Mouse (Mus musculus): ENCODE measurements at regions not wholly inside any gene's neighbourhood (a gene's known extent, or its start where the extent isn't known, plus 50 kb on each side); places are given as distances from the start of the nearest gene placed in this dataset.

- H3K4me3 ChIP-seq (replicated peaks): no peak overlapping the region
- no peaks in the 10 kb centered on the region for H3K9me3 ChIP-seq (replicated peaks)
- H3K27me3 ChIP-seq: no peaks in the 10 kb centered on the region
- no peak overlapping the region for H3K9ac ChIP-seq
- no peak for DNase-seq
- no peaks in the 10 kb centered on the region for H3K36me3 ChIP-seq
- no peaks in the 10 kb centered on the region for H3K4me1 ChIP-seq (replicated peaks)
- 46% methylated on average over 3 of the region's 3 CpGs for WGBS (ENCODE audit: insufficient replicate concordance)
- H3K27ac ChIP-seq: no peak overlapping the region
- ATAC-seq (ENCODE audit: low read depth): no peak
- no peak overlapping the region for H3K4me2 ChIP-seq
These were observed 50.2 kb upstream of the Nxt1 start for GRCm38 (mm10) chr2:148622216-148622615.

GRCm38 (mm10) chr2:148611911-148612310 lies 60.5 kb upstream of the Nxt1 start:
- Histone ChIP-seq H3K4me3 (replicated peaks) (no peak overlapping the region), H3K9ac (no peak overlapping the region), H3K27me3 (no peaks in the 10 kb centered on the region), H3K36me3 (no peaks in the 10 kb centered on the region), H3K27ac (no peak overlapping the region), H3K9me3 (replicated peaks) (no peaks in the 10 kb centered on the region), H3K4me1 (replicated peaks) (no peaks in the 10 kb centered on the region), H3K4me2 (no peak overlapping the region)
- ATAC-seq (ENCODE audit: low read depth): no peak
- WGBS (ENCODE audit: insufficient replicate concordance): 49% methylated on average over 1 of the region's 1 CpGs
- DNase-seq: no peak

- no peaks in the 10 kb centered on the region for H3K9me3 ChIP-seq (replicated peaks)
- no peak for DNase-seq
- no peak for ATAC-seq (ENCODE audit: low read depth)
- H3K36me3 ChIP-seq: no peaks in the 10 kb centered on the region
- H3K4me1 ChIP-seq (replicated peaks): no peaks in the 10 kb centered on the region
- no peak overlapping the region for H3K27ac ChIP-seq
- H3K9ac ChIP-seq: no peak overlapping the region
- WGBS (ENCODE audit: insufficient replicate concordance): 31% methylated on average over 2 of the region's 2 CpGs
- H3K4me2 ChIP-seq: no peak overlapping the region
- no peak overlapping the region for H3K4me3 ChIP-seq (replicated peaks)
- H3K27me3 ChIP-seq: no peaks in the 10 kb centered on the region
These were observed 66.9 kb upstream of the Nxt1 start for GRCm38 (mm10) chr2:148605425-148605930.

- no peak overlapping the region for H3K4me2 ChIP-seq
- H3K27ac ChIP-seq: no peak overlapping the region
- H3K9me3 ChIP-seq (replicated peaks): no peaks in the 10 kb centered on the region
- ATAC-seq (ENCODE audit: low read depth): no peak
- no peaks in the 10 kb centered on the region for H3K36me3 ChIP-seq
- H3K4me3 ChIP-seq (replicated peaks): no peak overlapping the region
- no peaks in the 10 kb centered on the region for H3K27me3 ChIP-seq
- no peak overlapping the region for H3K9ac ChIP-seq
- DNase-seq: no peak
- 56% methylated on average over 2 of the region's 2 CpGs for WGBS (ENCODE audit: insufficient replicate concordance)
- no peaks in the 10 kb centered on the region for H3K4me1 ChIP-seq (replicated peaks)
These were observed 68.5 kb upstream of the Nxt1 start for GRCm38 (mm10) chr2:148603951-148604350.

- no peak overlapping the region for H3K4me3 ChIP-seq (replicated peaks)
- H3K27me3 ChIP-seq: no peaks in the 10 kb centered on the region
- no peaks in the 10 kb centered on the region for H3K4me1 ChIP-seq (replicated peaks)
- ATAC-seq (ENCODE audit: low read depth) (no peak), DNase-seq (no peak)
- 41% methylated on average over 2 of the region's 2 CpGs for WGBS (ENCODE audit: insufficient replicate concordance)
- H3K9me3 ChIP-seq (replicated peaks): no peaks in the 10 kb centered on the region
- H3K4me2 ChIP-seq: no peak overlapping the region
- H3K36me3 ChIP-seq: no peaks in the 10 kb centered on the region
- no peak overlapping the region for H3K27ac ChIP-seq
- H3K9ac ChIP-seq: no peak overlapping the region
These were observed 69.1 kb upstream of the Nxt1 start for GRCm38 (mm10) chr2:148603315-148603714.

GRCm38 (mm10) chr2:148599498-148599897 lies 72.9 kb upstream of the Nxt1 start:
- Histone ChIP-seq H3K4me3 (replicated peaks) (no peak overlapping the region), H3K9me3 (replicated peaks) (no peaks in the 10 kb centered on the region), H3K4me2 (no peak overlapping the region), H3K4me1 (replicated peaks) (no peaks in the 10 kb centered on the region), H3K9ac (no peak overlapping the region), H3K27me3 (no peaks in the 10 kb centered on the region), H3K27ac (no peak overlapping the region), H3K36me3 (no peaks in the 10 kb centered on the region)
- ATAC-seq (ENCODE audit: low read depth): no peak
- DNase-seq: no peak

GRCm38 (mm10) chr2:148596966-148597365 lies 75.4 kb upstream of the Nxt1 start:
- 49% methylated on average over 2 of the region's 2 CpGs for WGBS (ENCODE audit: insufficient replicate concordance)
- H3K9ac ChIP-seq: no peak overlapping the region
- H3K4me1 ChIP-seq (replicated peaks): no peaks in the 10 kb centered on the region
- DNase-seq: no peak
- no peak overlapping the region for H3K27ac ChIP-seq
- H3K27me3 ChIP-seq: no peaks in the 10 kb centered on the region
- ATAC-seq (ENCODE audit: low read depth): no peak
- H3K4me2 ChIP-seq: no peak overlapping the region
- H3K9me3 ChIP-seq (replicated peaks): no peaks in the 10 kb centered on the region
- H3K4me3 ChIP-seq (replicated peaks): no peak overlapping the region
- H3K36me3 ChIP-seq: no peaks in the 10 kb centered on the region

GRCm38 (mm10) chr2:148585721-148586335 lies 86.6 kb upstream of the Nxt1 start:
- 19% methylated on average over 1 of the region's 1 CpGs for WGBS (ENCODE audit: insufficient replicate concordance)
- no peaks in the 10 kb centered on the region for H3K36me3 ChIP-seq
- no peak overlapping the region for H3K9ac ChIP-seq
- H3K4me2 ChIP-seq: no peak overlapping the region
- H3K4me3 ChIP-seq (replicated peaks): no peak overlapping the region
- no peak overlapping the region for H3K27ac ChIP-seq
- no peak for DNase-seq
- H3K9me3 ChIP-seq (replicated peaks): no peaks in the 10 kb centered on the region
- no peaks in the 10 kb centered on the region for H3K4me1 ChIP-seq (replicated peaks)
- H3K27me3 ChIP-seq: no peaks in the 10 kb centered on the region
- no peak for ATAC-seq (ENCODE audit: low read depth)

- ATAC-seq (ENCODE audit: low read depth): no peak
These were observed 90.2 kb upstream of the Nxt1 start for GRCm38 (mm10) chr2:148582208-148582607.

GRCm38 (mm10) chr2:148581666-148582065 lies 90.7 kb upstream of the Nxt1 start:
- no peak for DNase-seq
- no peak for ATAC-seq (ENCODE audit: low read depth)
- H3K4me2 ChIP-seq: no peak overlapping the region
- no peak overlapping the region for H3K9ac ChIP-seq
- no peak overlapping the region for H3K27ac ChIP-seq
- no peaks in the 10 kb centered on the region for H3K9me3 ChIP-seq (replicated peaks)
- no peaks in the 10 kb centered on the region for H3K27me3 ChIP-seq
- no peak overlapping the region for H3K4me3 ChIP-seq (replicated peaks)
- H3K4me1 ChIP-seq (replicated peaks): no peaks in the 10 kb centered on the region
- WGBS (ENCODE audit: insufficient replicate concordance): 63% methylated on average over 4 of the region's 4 CpGs
- H3K36me3 ChIP-seq: no peaks in the 10 kb centered on the region

More at GRCm38 (mm10) chr2:148582208-148582607, 90.2 kb upstream of the Nxt1 start:
- DNase-seq: no peak
- H3K36me3 ChIP-seq: no peaks in the 10 kb centered on the region
- WGBS (ENCODE audit: insufficient replicate concordance): 78% methylated on average over 1 of the region's 1 CpGs
- no peak overlapping the region for H3K9ac ChIP-seq
- H3K4me2 ChIP-seq: no peak overlapping the region
- H3K4me1 ChIP-seq (replicated peaks): no peaks in the 10 kb centered on the region
- H3K27me3 ChIP-seq: no peaks in the 10 kb centered on the region
- H3K4me3 ChIP-seq (replicated peaks): no peak overlapping the region
- no peak overlapping the region for H3K27ac ChIP-seq
- H3K9me3 ChIP-seq (replicated peaks): no peaks in the 10 kb centered on the region

- no peaks in the 10 kb centered on the region for H3K9me3 ChIP-seq (replicated peaks)
- no peak overlapping the region for H3K9ac ChIP-seq
- WGBS (ENCODE audit: insufficient replicate concordance): 34% methylated on average over 7 of the region's 7 CpGs
- no peaks in the 10 kb centered on the region for H3K4me1 ChIP-seq (replicated peaks)
- ATAC-seq (ENCODE audit: low read depth) (no peak), DNase-seq (no peak)
- no peak overlapping the region for H3K4me3 ChIP-seq (replicated peaks)
- no peak overlapping the region for H3K4me2 ChIP-seq
- no peaks in the 10 kb centered on the region for H3K36me3 ChIP-seq
- H3K27me3 ChIP-seq: no peaks in the 10 kb centered on the region
- no peak overlapping the region for H3K27ac ChIP-seq
These were observed 92.0 kb upstream of the Nxt1 start for GRCm38 (mm10) chr2:148580286-148580966.

GRCm38 (mm10) chr2:148579564-148579963 lies 92.8 kb upstream of the Nxt1 start:
- no peak for DNase-seq
- no peak overlapping the region for H3K4me3 ChIP-seq (replicated peaks)
- H3K27me3 ChIP-seq: no peaks in the 10 kb centered on the region
- whole genome bisulfite sequencing (ENCODE audit: insufficient replicate concordance): 19% methylated on average over 2 of the region's 2 CpGs
- H3K9ac ChIP-seq: no peak overlapping the region
- no peak overlapping the region for H3K27ac ChIP-seq
- no peaks in the 10 kb centered on the region for H3K9me3 ChIP-seq (replicated peaks)
- no peak for ATAC-seq (ENCODE audit: low read depth)
- H3K4me1 ChIP-seq (replicated peaks): no peaks in the 10 kb centered on the region
- H3K36me3 ChIP-seq: no peaks in the 10 kb centered on the region
- H3K4me2 ChIP-seq: no peak overlapping the region
